In genomic region chr10:115361840-115362622, GRCm38 (mm10) we compare ENCODE assay signal across 8 mouse cellular contexts. TPM values are rescaled to one million over a fixed set of nuclear protein-coding genes. Genes with fewer than 3 reads are reported as not detected.
DNase-seq lines count a peak whose midpoint lies in the region; ATAC-seq and TF ChIP-seq lines count a peak whose summit lies in the region.

Gene Tmem19 (minus strand): TSS chr10:115362501.

- H3K4me1 ChIP-seq in ES-E14 (ENCODE audit: control insufficient read depth in 2 of 2, insufficient read depth in 2 of 2, low read length in 2 of 2, poor library complexity in 1 of 2), result peaks cover 0 to 5% of the 10 kb centered on the region in 2 experiments; a peak in 2 of 4 replicates
- peaks cover 19% of the 10 kb centered on the region for H3K4me1 ChIP-seq in forebrain, embryonic 16.5 days (replicated peaks; ENCODE audit: control insufficient read depth, insufficient read depth, low read length)
- 0 out of 2 replicates have a peak, but pooled peaks cover 4% of the 10 kb centered on the region for H3K4me1 ChIP-seq in lung, embryonic 14.5 days (ENCODE audit: insufficient read depth)
- peaks cover 7% of the 10 kb centered on the region; the same call in 1 of the 2 replicates for H3K4me1 ChIP-seq in olfactory bulb, adult 2 months (ENCODE audit: control insufficient read depth, insufficient read depth, low read length)
- peaks cover 5% of the 10 kb centered on the region; the same call in 1 of the 2 replicates for H3K4me1 ChIP-seq in thymus, adult 2 months (replicated peaks; ENCODE audit: control insufficient read depth, insufficient read depth, low read length)

- H3K4me2 ChIP-seq in forebrain, embryonic 16.5 days (ENCODE audit: low read length), result peak within 1 kb of the TSS; percentile 89
- H3K4me2 ChIP-seq in lung, embryonic 14.5 days, result peak within 1 kb of the TSS; percentile 88

- H3K27ac ChIP-seq in ES-E14 (ENCODE audit: insufficient read depth, low read depth, low read length, poor library complexity, severe bottlenecking), result peak within 1 kb of the TSS; percentile 57
- H3K27ac ChIP-seq in forebrain, embryonic 16.5 days (ENCODE audit: low read length), result peak within 1 kb of the TSS; percentile 98
- peak within 1 kb of the TSS; percentile 96 for H3K27ac ChIP-seq in layer of hippocampus, adult 2 months
- peak within 1 kb of the TSS; percentile 96 for H3K27ac ChIP-seq in lung, embryonic 14.5 days (ENCODE audit: low read depth)
- H3K27ac ChIP-seq in olfactory bulb, adult 2 months (ENCODE audit: insufficient read depth, low read depth, low read length), result peak within 1 kb of the TSS; percentile 78
- H3K27ac ChIP-seq in thymus, adult 2 months (ENCODE audit: control insufficient read depth, insufficient read depth, low read length), result peak within 1 kb of the TSS; percentile 74

- peak; percentile 97 for DNase-seq in ES-E14 (ENCODE audit: low read depth, low spot score)
- peak; percentile 99 for DNase-seq in cerebellum, adult 11-12 months
- peak; percentile 95 to 97 for DNase-seq in heart, postnatal 36 days
- DNase-seq in layer of hippocampus, adult 2 months (ENCODE audit: low spot score in 2 of 2), result peak; percentile 95 to 96
- DNase-seq in lung, embryonic 14.5 days, result peak; percentile 99
- DNase-seq in thymus, adult 2 months, result peak; percentile 93

- peak; percentile 60 for TF ChIP-seq CTCF in layer of hippocampus, adult 2 months (conservative IDR thresholded peaks at IDR 0.05)
- no peak for TF ChIP-seq CTCF in lung, embryonic 14.5 days (IDR thresholded peaks at IDR 0.05; ENCODE audit: low read depth)
- no peak for TF ChIP-seq CTCF in olfactory bulb, adult 2 months (IDR thresholded peaks at IDR 0.05; ENCODE audit: insufficient read depth, low read depth, low read length)
- no peak for TF ChIP-seq CTCF in thymus, adult 2 months (IDR thresholded peaks at IDR 0.05; ENCODE audit: borderline replicate concordance, control insufficient read depth, extremely low read depth, insufficient read depth, low read length, poor library complexity)

- H3K36me3 ChIP-seq in ES-E14 (ENCODE audit: control insufficient read depth, insufficient read depth, low read length, poor library complexity, severe bottlenecking), result peaks cover 1% of the 10 kb centered on the region; the same call in 1 of the 2 replicates
- peaks cover 2% of the 10 kb centered on the region; the same call in 1 of the 2 replicates for H3K36me3 ChIP-seq in forebrain, embryonic 16.5 days (ENCODE audit: control insufficient read depth, insufficient read depth)
- H3K36me3 ChIP-seq in lung, embryonic 14.5 days (ENCODE audit: insufficient read depth), result no peaks in the 10 kb centered on the region
- H3K36me3 ChIP-seq in thymus, adult 2 months (ENCODE audit: control insufficient read depth, insufficient read depth, low read length), result 0 out of 2 replicates have a peak, but pooled peaks cover 2% of the 10 kb centered on the region

- in situ Hi-C loops in ES-E14 (cut with MboI; ENCODE audit: low sequenced_read_pairs in 2 of 2, unreplicated experiment in 2 of 2), result no loop called here

- TF ChIP-seq POLR2A in olfactory bulb, adult 2 months (IDR thresholded peaks at IDR 0.05; ENCODE audit: insufficient read depth, low read depth, low read length), result peak; percentile 68
- TF ChIP-seq POLR2A in thymus, adult 2 months (IDR thresholded peaks at IDR 0.05; ENCODE audit: control insufficient read depth, extremely low read depth, insufficient read depth, low read length, poor library complexity), result peak; percentile 77

- H3K9ac ChIP-seq in ES-E14 (ENCODE audit: insufficient read depth, low read depth, low read length, poor library complexity, severe bottlenecking), result peak within 1 kb of the TSS; percentile 76
- peak within 1 kb of the TSS; percentile 59 for H3K9ac ChIP-seq in forebrain, embryonic 16.5 days (replicated peaks; ENCODE audit: low read depth, low read length)
- peak within 1 kb of the TSS; percentile 60 for H3K9ac ChIP-seq in lung, embryonic 14.5 days

- intact Hi-C loops in heart, postnatal 36 days (cut with DNase I), result loop anchor here (1.0 to 5.0 kb wide), 3 partner anchors 22 to 110 kb away; partner anchors contain the start of genes Tbc1d15, Thap2 and Zfc3h1

- peak within 1 kb of the TSS; percentile 81 to 90 for H3K4me3 ChIP-seq in ES-E14 (ENCODE audit: insufficient read depth in 1 of 2, low read depth in 1 of 2, low read length in 2 of 2, poor library complexity in 1 of 2, severe bottlenecking in 1 of 2)
- peak within 1 kb of the TSS; percentile 58 for H3K4me3 ChIP-seq in forebrain, embryonic 16.5 days (replicated peaks; ENCODE audit: low read length)
- H3K4me3 ChIP-seq in layer of hippocampus, adult 2 months, result peak within 1 kb of the TSS; percentile 91
- peak within 1 kb of the TSS; percentile 51 for H3K4me3 ChIP-seq in lung, embryonic 14.5 days (ENCODE audit: low read depth, low read length)
- H3K4me3 ChIP-seq in olfactory bulb, adult 2 months (ENCODE audit: insufficient read depth, low read depth, low read length), result peak within 1 kb of the TSS; percentile 97
- H3K4me3 ChIP-seq in thymus, adult 2 months (ENCODE audit: control insufficient read depth, insufficient read depth, low read length), result peak within 1 kb of the TSS; percentile 55

- no peaks in the 10 kb centered on the region for H3K9me3 ChIP-seq in ES-E14 (ENCODE audit: control insufficient read depth, insufficient read depth, low read depth, low read length)
- H3K9me3 ChIP-seq in forebrain, embryonic 16.5 days (ENCODE audit: control insufficient read depth, low read length), result no peaks in the 10 kb centered on the region
- no peaks in the 10 kb centered on the region for H3K9me3 ChIP-seq in lung, embryonic 14.5 days (ENCODE audit: low read depth, low read length)

- H3K27me3 ChIP-seq in forebrain, embryonic 16.5 days (replicated peaks; ENCODE audit: control insufficient read depth, insufficient read depth, low read length), result no peaks in the 10 kb centered on the region
- no peaks in the 10 kb centered on the region for H3K27me3 ChIP-seq in lung, embryonic 14.5 days (ENCODE audit: insufficient read depth, low read length)
- H3K27me3 ChIP-seq in thymus, adult 2 months (ENCODE audit: control insufficient read depth, insufficient read depth, low read length), result no peaks in the 10 kb centered on the region

- WGBS in forebrain, embryonic 16.5 days, result under 1% methylated on average over 50 of the region's 58 CpGs
- under 1% methylated on average over 52 of the region's 58 CpGs for WGBS in lung, embryonic 14.5 days
- under 1% methylated on average over 48 of the region's 58 CpGs for WGBS in olfactory bulb, adult 2 months
- under 1% methylated on average over 58 of the region's 58 CpGs for WGBS in thymus, adult 2 months

- peak; percentile 98 for ATAC-seq in forebrain, embryonic 16.5 days
- ATAC-seq in lung, embryonic 14.5 days (ENCODE audit: insufficient read depth), result peak; percentile 100

TF ChIP-seq in ES-E14, 5 proteins besides CTCF, POLR2A, EP300 and RAD21:
- TF ChIP-seq HCFC1 (IDR thresholded peaks at IDR 0.05; ENCODE audit: borderline replicate concordance, insufficient read depth, low read length) (peak; percentile 25; the same call in 1 of the 2 replicates), ZC3H11A (IDR thresholded peaks at IDR 0.05; ENCODE audit: borderline replicate concordance, low read depth, low read length) (no peak), ZNF384 (IDR thresholded peaks at IDR 0.05; ENCODE audit: low read depth, low read length) (no peak)

RNA-seq across cellular contexts. Expression of gene Tmem19, which starts in this region (rescaled TPM):
- 30.9 and 43.2 TPM in 2 replicates for total RNA-seq in ES-E14 (2012; rRNA removed)
- 40.8 and 43.9 TPM in 2 replicates for polyA plus RNA-seq in forebrain, embryonic 16.5 days (2015; fragmentation: Nextera tagmentation; extraction: Ambion mirVana)
- total RNA-seq in heart, postnatal 36 days (2021), result 10 to 100 TPM; 11.6 to 15.5 TPM
- total RNA-seq in layer of hippocampus, adult 2 months (2021), result 10 to 100 TPM; 42.0 to 42.7 TPM
- polyA plus RNA-seq in lung, embryonic 14.5 days (2014; fragmentation: Nextera tagmentation; extraction: Ambion mirVana), result 28.5 and 30.1 TPM in 2 replicates
- not detected in 2 replicates for polyA plus RNA-seq in olfactory bulb, adult 2 months (2012; ENCODE audit: insufficient read depth, insufficient read length, low replicate concordance, missing spikeins)
- polyA plus RNA-seq in thymus, adult 2 months (2012; rRNA removed), result 28.5 and 31.1 TPM in 2 replicates

Comparison
In these comparisons a context has a peak if more than half of its experiments do, and no peak if none do; other contexts are left out.
1. Peak in every context shown above with its lines: DNase-seq, ATAC-seq, H3K4me3 ChIP-seq and H3K27ac ChIP-seq.